Mouse (Mus musculus): ENCODE measurements around the gene Sgcb. TPM values are rescaled to one million over a fixed set of nuclear protein-coding genes. Genes with fewer than 3 reads are reported as not detected.

Sgcb gene
- total RNA-seq (2014; rRNA removed) (1.6 and 1.8 TPM in 2 replicates), polyA plus RNA-seq (2012; rRNA removed) (0.62 and 0.80 TPM in 2 replicates)

DNA sequence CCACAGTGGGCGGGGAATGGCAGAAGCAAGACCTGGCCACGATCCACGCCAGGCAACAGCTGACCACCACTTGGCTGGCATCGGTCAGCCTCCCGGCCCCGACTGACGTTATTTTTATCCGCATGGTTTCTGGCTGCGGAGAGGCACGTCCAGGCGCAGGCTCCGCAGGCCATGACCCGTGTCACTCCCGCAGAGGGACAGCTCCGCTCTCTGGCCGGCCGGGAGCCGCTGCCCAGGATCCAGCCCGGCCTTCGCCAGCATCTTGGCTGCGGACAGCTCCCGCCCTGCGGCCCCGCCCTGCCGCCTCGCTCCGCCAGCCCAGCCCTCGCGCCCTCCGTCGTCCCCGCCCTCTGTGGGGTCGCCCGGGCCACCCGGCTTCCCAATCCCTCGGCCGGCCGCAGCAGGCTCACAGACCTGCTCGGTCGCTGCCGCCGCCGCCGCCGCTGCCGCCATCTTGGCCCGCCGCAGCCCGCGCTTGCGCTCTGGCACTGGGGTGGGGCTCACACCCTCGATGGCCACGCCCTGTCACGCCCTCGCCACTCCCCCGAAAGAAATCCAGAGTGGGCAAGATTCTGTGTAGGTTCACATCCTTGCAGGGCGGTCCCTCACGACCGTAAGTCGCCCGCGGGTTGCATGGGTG lies at the start of gene Sgcb:
Gene Sgcb (minus strand): TSS at position 530 of the 640 bp plus-strand sequence.
- Histone ChIP-seq H3K4me1 (ENCODE audit: control insufficient read depth, insufficient read depth, low read length) (peaks cover 6% of the 10 kb centered on the region), H3K9ac (ENCODE audit: low read depth, low read length) (peak within 1 kb of the TSS; percentile 77), H3K36me3 (ENCODE audit: control insufficient read depth, insufficient read depth, low read length) (no peaks in the 10 kb centered on the region), H3K4me3 (ENCODE audit: insufficient read depth, low read depth, low read length) (peak within 1 kb of the TSS; percentile 77), H3K27me3 (ENCODE audit: control insufficient read depth, insufficient read depth, low read length) (peaks cover 19% of the 10 kb centered on the region), H3K79me2 (ENCODE audit: control insufficient read depth, insufficient read depth, low read length) (no peaks in the 10 kb centered on the region), H3K27ac (replicated peaks; ENCODE audit: insufficient read depth, low read depth, low read length) (no peak within 1 kb of the TSS)
- DNase-seq (ENCODE audit: extremely low read depth, low read depth, low spot score), result peak; percentile 19
- 2% methylated on average over 53 of the region's 62 CpGs for WGBS
- TF ChIP-seq CTCF (IDR thresholded peaks at IDR 0.05; ENCODE audit: low read depth, low read length) (no peak), POLR2A (IDR thresholded peaks at IDR 0.05; ENCODE audit: extremely low read depth, insufficient read depth, low read length) (no peak)

DNA sequence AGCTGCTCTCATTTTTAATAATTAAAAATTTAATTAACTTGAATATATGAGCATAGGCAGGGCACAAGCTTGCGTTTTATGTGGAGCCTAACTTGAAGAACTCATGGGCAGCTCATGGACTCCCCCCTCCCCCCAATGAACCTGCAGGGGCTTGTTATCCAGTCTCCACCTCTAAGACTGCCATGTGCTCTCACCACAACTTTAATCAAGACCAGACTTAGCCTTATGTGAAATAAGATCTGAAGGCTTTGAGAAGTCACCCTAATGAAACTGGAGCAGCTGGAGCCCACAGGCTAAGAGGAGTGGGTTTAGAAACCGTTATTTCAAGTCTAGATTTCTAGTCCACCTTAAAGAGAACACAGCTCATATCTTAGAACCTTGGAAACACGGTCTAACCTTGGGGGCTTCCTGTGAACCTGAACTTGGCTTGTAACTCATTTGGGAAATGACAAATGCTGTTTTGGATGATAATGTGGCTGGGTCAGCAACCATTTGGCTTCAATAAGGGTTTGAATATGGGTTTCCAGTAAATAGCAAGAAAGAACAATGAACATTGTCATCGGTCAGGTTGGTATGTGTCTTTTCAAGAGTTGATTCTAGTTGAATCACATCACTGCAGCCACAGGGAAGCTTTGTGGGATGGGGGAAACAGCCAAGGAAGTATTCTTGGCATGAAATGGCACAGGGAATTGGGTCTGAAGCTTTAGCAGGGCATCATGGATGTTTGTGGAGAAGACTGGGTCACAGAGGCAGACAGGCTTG lies 46.8 kb upstream of the Sgcb start:
- WGBS, result 80% methylated on average over 4 of the region's 4 CpGs
- Histone ChIP-seq H3K27ac (replicated peaks; ENCODE audit: insufficient read depth, low read depth, low read length) (no peak overlapping the region), H3K79me2 (ENCODE audit: control insufficient read depth, insufficient read depth, low read length) (no peaks in the 10 kb centered on the region), H3K4me3 (ENCODE audit: insufficient read depth, low read depth, low read length) (no peak overlapping the region), H3K9ac (ENCODE audit: low read depth, low read length) (no peak overlapping the region), H3K4me1 (ENCODE audit: control insufficient read depth, insufficient read depth, low read length) (no peaks in the 10 kb centered on the region), H3K36me3 (ENCODE audit: control insufficient read depth, insufficient read depth, low read length) (no peaks in the 10 kb centered on the region), H3K27me3 (ENCODE audit: control insufficient read depth, insufficient read depth, low read length) (no peaks in the 10 kb centered on the region)
- DNase-seq (ENCODE audit: extremely low read depth, low read depth, low spot score), result no peak
- TF ChIP-seq POLR2A (IDR thresholded peaks at IDR 0.05; ENCODE audit: extremely low read depth, insufficient read depth, low read length), result no peak
- TF ChIP-seq CTCF (IDR thresholded peaks at IDR 0.05; ENCODE audit: low read depth, low read length), result no peak

DNA sequence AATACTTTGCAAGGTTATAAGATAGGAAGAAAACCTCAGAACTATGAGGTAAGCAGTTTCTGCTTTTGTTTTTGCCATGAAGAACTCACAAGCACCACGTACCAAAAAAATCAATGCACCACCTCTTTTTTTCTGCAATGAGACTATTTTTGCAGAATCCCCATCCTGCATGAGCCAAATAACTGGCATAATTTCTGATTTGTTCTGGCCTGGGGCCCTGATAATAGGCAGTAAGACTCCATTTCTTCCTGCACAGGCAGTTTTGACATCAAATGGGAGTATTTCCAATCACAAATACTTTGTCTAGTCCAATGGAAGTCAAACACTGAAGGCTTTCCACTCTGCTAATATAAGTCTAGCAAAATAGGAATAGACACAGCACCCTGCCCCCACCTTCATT lies 46.2 kb upstream of the Sgcb start:
- 55% methylated on average over 1 of the region's 1 CpGs for WGBS

DNA sequence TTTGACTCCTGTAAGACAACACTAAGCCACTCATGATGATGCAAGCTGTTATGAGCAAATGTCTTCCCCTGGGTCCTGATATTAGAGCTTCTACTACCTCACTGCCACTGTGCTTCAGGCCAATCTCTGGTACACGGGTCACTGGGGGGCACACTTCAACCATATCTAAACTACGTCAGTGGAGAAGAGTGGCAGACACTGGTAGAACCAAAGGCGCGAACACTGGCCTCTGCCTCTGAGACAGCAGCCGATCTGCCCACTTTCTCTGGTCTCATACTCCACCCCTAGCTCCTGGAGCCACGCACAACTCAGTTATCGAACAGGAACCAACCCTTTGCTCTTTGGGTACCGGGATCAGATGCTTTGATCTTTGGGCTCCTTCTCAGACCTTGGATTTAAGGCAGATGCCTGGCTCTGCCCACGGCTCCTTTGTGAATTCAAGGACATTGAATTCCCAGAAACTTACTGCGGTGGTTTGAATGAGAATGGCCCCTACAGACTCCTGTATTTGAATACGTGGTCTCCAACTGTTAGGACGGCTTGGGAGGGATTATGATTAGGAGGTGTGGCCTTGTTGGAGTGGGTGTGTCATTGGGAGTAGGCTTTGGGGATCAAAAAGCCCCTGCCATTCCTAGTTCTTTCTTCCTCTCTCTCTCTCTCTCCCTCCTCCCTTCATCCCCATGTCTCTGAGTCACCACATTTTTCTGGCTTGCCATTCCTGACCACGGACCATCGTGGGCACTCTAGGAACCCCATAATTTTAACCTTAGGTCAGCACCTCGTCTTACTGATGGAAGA lies 44.3 kb upstream of the Sgcb start:
- TF ChIP-seq CTCF (IDR thresholded peaks at IDR 0.05; ENCODE audit: low read depth, low read length) (no peak), POLR2A (IDR thresholded peaks at IDR 0.05; ENCODE audit: extremely low read depth, insufficient read depth, low read length) (no peak)

More for the DNA sequence above, 46.2 kb upstream of the Sgcb start:
- Histone ChIP-seq H3K27me3 (ENCODE audit: control insufficient read depth, insufficient read depth, low read length) (no peaks in the 10 kb centered on the region), H3K4me3 (ENCODE audit: insufficient read depth, low read depth, low read length) (no peak overlapping the region), H3K27ac (replicated peaks; ENCODE audit: insufficient read depth, low read depth, low read length) (no peak overlapping the region), H3K36me3 (ENCODE audit: control insufficient read depth, insufficient read depth, low read length) (no peaks in the 10 kb centered on the region), H3K9ac (ENCODE audit: low read depth, low read length) (no peak overlapping the region), H3K79me2 (ENCODE audit: control insufficient read depth, insufficient read depth, low read length) (no peaks in the 10 kb centered on the region), H3K4me1 (ENCODE audit: control insufficient read depth, insufficient read depth, low read length) (no peaks in the 10 kb centered on the region)
- TF ChIP-seq POLR2A (IDR thresholded peaks at IDR 0.05; ENCODE audit: extremely low read depth, insufficient read depth, low read length) (no peak), CTCF (IDR thresholded peaks at IDR 0.05; ENCODE audit: low read depth, low read length) (no peak)
- DNase-seq (ENCODE audit: extremely low read depth, low read depth, low spot score), result no peak

DNA sequence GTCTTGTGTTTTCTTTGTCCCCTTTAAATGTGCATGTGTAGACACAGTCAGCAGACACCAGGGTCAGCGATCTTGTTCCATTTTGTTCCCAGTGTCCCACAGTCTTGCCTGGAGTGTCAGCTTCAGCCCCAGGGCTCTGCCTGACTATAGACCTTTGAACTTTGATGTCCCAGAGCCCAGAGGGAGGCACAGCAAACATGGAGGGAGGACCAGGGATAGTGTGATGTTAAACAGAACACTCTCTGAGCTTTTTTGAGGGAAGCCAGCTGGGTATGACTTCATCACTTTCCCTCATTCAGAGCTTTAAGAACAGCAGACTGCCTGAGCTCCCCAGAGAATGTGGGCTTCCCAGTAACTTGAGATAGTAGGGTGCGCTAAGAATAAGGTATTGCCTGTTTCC lies 42.6 kb upstream of the Sgcb start:
- TF ChIP-seq POLR2A (IDR thresholded peaks at IDR 0.05; ENCODE audit: extremely low read depth, insufficient read depth, low read length) (no peak), CTCF (IDR thresholded peaks at IDR 0.05; ENCODE audit: low read depth, low read length) (no peak)
- no peak overlapping the region for H3K4me3 ChIP-seq (ENCODE audit: insufficient read depth, low read depth, low read length)
- H3K36me3 ChIP-seq (ENCODE audit: control insufficient read depth, insufficient read depth, low read length), result no peaks in the 10 kb centered on the region
- DNase-seq (ENCODE audit: extremely low read depth, low read depth, low spot score), result peak; percentile 28
- H3K79me2 ChIP-seq (ENCODE audit: control insufficient read depth, insufficient read depth, low read length), result no peaks in the 10 kb centered on the region
- H3K4me1 ChIP-seq (ENCODE audit: control insufficient read depth, insufficient read depth, low read length), result no peaks in the 10 kb centered on the region
- H3K27ac ChIP-seq (replicated peaks; ENCODE audit: insufficient read depth, low read depth, low read length), result no peak overlapping the region
- H3K27me3 ChIP-seq (ENCODE audit: control insufficient read depth, insufficient read depth, low read length), result no peaks in the 10 kb centered on the region
- H3K9ac ChIP-seq (ENCODE audit: low read depth, low read length), result no peak overlapping the region
- WGBS, result 38% methylated on average over 2 of the region's 2 CpGs

More for the DNA sequence above, 44.3 kb upstream of the Sgcb start:
- WGBS, result 62% methylated on average over 15 of the region's 15 CpGs
- Histone ChIP-seq H3K79me2 (ENCODE audit: control insufficient read depth, insufficient read depth, low read length) (no peaks in the 10 kb centered on the region), H3K9ac (ENCODE audit: low read depth, low read length) (no peak overlapping the region), H3K4me3 (ENCODE audit: insufficient read depth, low read depth, low read length) (no peak overlapping the region), H3K36me3 (ENCODE audit: control insufficient read depth, insufficient read depth, low read length) (no peaks in the 10 kb centered on the region), H3K27me3 (ENCODE audit: control insufficient read depth, insufficient read depth, low read length) (no peaks in the 10 kb centered on the region), H3K4me1 (ENCODE audit: control insufficient read depth, insufficient read depth, low read length) (no peaks in the 10 kb centered on the region), H3K27ac (replicated peaks; ENCODE audit: insufficient read depth, low read depth, low read length) (no peak overlapping the region)
- DNase-seq (ENCODE audit: extremely low read depth, low read depth, low spot score), result no peak

Data from liver, adult 2 months (tissue).